Mouse (Mus musculus) liver, embryonic 14.5 days (tissue): ENCODE results near the gene Tnrc6a. TPM values are rescaled to one million over a fixed set of nuclear protein-coding genes. Genes with fewer than 3 reads are reported as not detected.

Source experiments
- ATAC-seq: fragments of 200-750 bp; cut with Nextera tagmentation; 2 replicates; pipeline ENCODE4 v1.8.0; 2017; ENCODE audit warnings: moderate number of reproducible peaks, mild to moderate bottlenecking, moderate library complexity; ENCODE audit not compliant: insufficient read depth
- DNase-seq, 3 experiments: peaks; one replicate each; pipeline ENCODE4 v3.0.0-alpha.2; 2012 to 2013; ENCODE audit warnings: low read depth in 3 of 3, low spot score in 3 of 3
- H3K27ac ChIP-seq: fragments of 300-500 bp; sonication (generic); 2 replicates; pipeline ENCODE4 v1.5.1; 2014; ENCODE audit warnings: moderate library complexity, mild to moderate bottlenecking, control low read depth, inconsistent platforms
- H3K27me3 ChIP-seq: fragments of 300-500 bp; sonication (generic); 2 replicates; pipeline ENCODE4 v1.6.1; 2014; ENCODE audit warnings: mild to moderate bottlenecking, low read length, moderate library complexity; ENCODE audit not compliant: control insufficient read depth, insufficient read depth
- H3K36me3 ChIP-seq: fragments of 300-500 bp; sonication (generic); replicated peaks from 2 replicates; pipeline ENCODE4 v1.6.1; 2014; ENCODE audit warnings: low read depth; ENCODE audit not compliant: control insufficient read depth, insufficient read depth
- H3K4me1 ChIP-seq, 2 experiments: fragments of 200-500 bp in 1 of 2; fragments of 300-500 bp in 1 of 2; sonication (generic) in 1 of 2; replicated peaks; 2 replicates each; pipeline ENCODE4 v1.6.1; 2012 to 2014; ENCODE audit warnings: antibody characterized with exemption in 1 of 2, inconsistent platforms in 1 of 2, low read length in 1 of 2; ENCODE audit not compliant: control insufficient read depth in 2 of 2, insufficient read depth in 2 of 2
- H3K4me2 ChIP-seq: fragments of 300-500 bp; sonication (generic); 2 replicates; pipeline ENCODE4 v1.6.1; 2014; ENCODE audit warnings: low read depth, mild to moderate bottlenecking, control low read depth, moderate library complexity
- H3K4me3 ChIP-seq, 2 experiments: fragments of 200-500 bp in 1 of 2; fragments of 300-500 bp in 1 of 2; sonication (generic) in 1 of 2; 2 replicates each; pipeline ENCODE4 v1.5.1; 2012 to 2014; ENCODE audit warnings: low read depth in 2 of 2, low read length in 2 of 2, mild to moderate bottlenecking in 2 of 2, control low read depth in 1 of 2, inconsistent platforms in 1 of 2, moderate library complexity in 1 of 2; ENCODE audit not compliant: insufficient read depth in 1 of 2
- H3K9ac ChIP-seq: fragments of 300-500 bp; sonication (generic); replicated peaks from 2 replicates; pipeline ENCODE4 v1.6.1; 2014; ENCODE audit warnings: mild to moderate bottlenecking, control low read depth, moderate library complexity
- H3K9me3 ChIP-seq: fragments of 300-500 bp; sonication (generic); 2 replicates; pipeline ENCODE4 v1.6.1; 2016; ENCODE audit warnings: low read length, mixed read lengths; ENCODE audit not compliant: control insufficient read depth
- CTCF ChIP-seq: IDR thresholded peaks from 2 replicates; pipeline ENCODE4 v1.5.1; 2016; ENCODE audit warnings: antibody characterized with exemption, low read depth, control low read depth
- EP300 ChIP-seq: IDR thresholded peaks from 2 replicates; pipeline ENCODE4 v1.6.1; 2016; ENCODE audit warnings: antibody characterized with exemption, low read depth
- WGBS: fragments of 180-500 bp; shearing (Covaris S2); extraction: QIAGEN DNeasy Blood & Tissue Kit; methylation state at CpG from one replicate; pipeline ENCODE4 v1.1.7; 2014; ENCODE audit not compliant: insufficient replicate concordance; 5-methylcytosine and 5-hydroxymethylcytosine counted together
- polyA plus RNA-seq, 2 experiments: library from polyadenylated mRNA; depleted of rRNA in 1 of 2; stranded (reverse) in 1 of 2; unstranded in 1 of 2; fragments of >200 nt; fragmentation: Nextera tagmentation in 1 of 2; extraction: Ambion mirVana in 1 of 2; gene quantifications; 2 replicates each; pipeline versions ENCODE4 v1.2.1 to v1.2.3; 2012 to 2014

The Tnrc6a gene
- polyA plus RNA-seq, 2 experiments = 8.8 to 14.1 TPM

DNA sequence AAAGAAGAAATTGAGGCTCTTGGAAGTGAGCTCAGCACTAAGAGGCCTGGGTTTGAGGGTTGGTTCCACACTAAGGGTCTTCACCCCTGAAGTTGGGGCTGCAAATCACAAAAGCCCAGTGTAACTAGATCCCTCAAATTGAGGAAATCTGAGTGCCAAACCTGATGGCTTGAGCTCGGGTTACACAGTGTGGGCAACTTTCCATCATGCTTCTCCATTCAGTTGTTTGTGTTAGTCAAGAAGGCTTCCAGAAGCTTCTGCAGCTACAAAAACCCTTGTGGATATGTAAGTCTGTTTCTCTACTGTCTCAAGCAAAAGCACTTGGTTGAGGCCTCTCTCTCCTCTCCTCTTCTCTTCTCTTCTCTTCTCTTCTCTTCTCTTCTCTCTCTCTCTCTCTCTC, 17.8 kb upstream of the Tnrc6a start:
- Histone ChIP-seq H3K27me3 (no peaks in the 10 kb centered on the region), H3K9ac (no peak overlapping the region), H3K4me3 (no peak overlapping the region), H3K9me3 (no peaks in the 10 kb centered on the region), H3K36me3 (no peaks in the 10 kb centered on the region), H3K4me1 (peaks cover 0 to 8% of the 10 kb centered on the region in 2 experiments; a peak in 2 of 4 replicates), H3K4me2 (no peak overlapping the region), H3K27ac (no peak overlapping the region)
- WGBS = 37% methylated on average over 1 of the region's 1 CpGs
- no peak for ATAC-seq
- no peak for DNase-seq
- TF ChIP-seq CTCF = no peak
- no peak for TF ChIP-seq EP300

DNA sequence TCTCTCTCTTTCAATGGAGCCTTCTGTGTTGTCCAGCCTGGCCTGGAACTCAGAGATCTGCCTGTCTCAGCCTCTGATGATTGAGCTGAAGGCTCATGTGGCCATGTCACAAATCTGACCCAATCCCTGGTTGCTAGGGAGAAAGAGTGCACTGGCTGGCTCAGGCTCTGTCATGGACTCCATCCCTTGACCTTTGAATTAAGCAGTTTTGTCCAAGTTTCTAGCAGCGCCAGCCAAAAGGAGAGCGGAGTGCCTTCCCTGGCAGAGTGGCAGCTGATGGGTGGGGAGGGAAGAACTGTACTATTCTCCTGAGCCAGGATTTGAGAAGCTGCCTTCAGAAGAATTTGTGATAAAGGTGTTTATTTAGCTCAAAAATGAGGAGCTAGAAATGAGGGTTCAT, 17.4 kb upstream of the Tnrc6a start:
- no peak for ATAC-seq
- H3K9me3 ChIP-seq = no peaks in the 10 kb centered on the region
- 80% methylated on average over 2 of the region's 2 CpGs for WGBS

DNA sequence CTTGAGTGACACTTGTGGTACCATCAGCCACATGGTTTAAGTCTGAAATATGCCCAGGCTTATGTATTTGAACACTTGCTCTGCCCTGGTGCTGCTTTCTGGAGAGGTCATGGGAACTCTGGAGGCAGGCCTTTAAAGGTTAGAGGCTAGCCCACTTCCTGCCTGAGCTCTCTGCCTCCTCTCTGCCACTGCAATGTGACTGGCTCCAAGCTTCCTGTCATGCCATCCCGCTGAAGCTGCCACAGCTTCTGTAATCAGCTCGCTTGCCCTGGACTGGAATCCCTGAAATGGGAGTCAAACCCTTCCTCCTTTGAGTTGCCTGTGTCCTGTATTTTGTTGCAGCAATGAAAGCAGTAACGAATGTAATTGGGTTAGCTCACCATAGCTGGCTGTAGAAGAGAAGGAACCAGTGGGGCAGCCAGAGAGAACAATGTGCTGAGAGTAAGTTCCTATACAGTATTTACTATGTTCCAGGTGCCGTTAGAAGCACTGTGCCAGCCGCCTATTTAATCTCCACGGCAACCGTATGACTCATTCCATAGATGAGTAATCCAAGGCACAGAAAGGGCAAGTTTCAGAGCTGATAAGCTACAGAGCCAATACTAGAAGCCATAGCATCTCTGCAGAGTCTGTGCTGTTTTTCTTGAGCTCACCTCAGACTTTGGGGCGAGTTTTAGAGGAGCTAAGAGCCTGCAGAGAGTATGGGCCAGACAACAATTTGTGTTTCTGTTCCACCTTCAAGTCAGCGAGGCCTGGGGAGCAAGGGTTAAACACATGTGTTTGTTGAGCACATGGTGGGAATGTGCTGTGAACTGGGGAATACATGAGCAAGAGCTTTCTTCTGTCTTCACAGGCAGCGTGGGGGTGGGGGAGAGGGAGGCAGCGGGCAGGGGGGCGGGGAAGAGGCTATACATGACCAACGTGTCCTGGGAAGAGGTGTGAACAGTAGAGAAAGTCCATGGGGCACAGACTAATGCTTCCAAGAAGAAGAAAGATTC, 15.3 kb upstream of the Tnrc6a start:
- H3K36me3 ChIP-seq = no peaks in the 10 kb centered on the region
- no peaks in the 10 kb centered on the region for H3K9me3 ChIP-seq
- peaks cover 0 to 9% of the 10 kb centered on the region in 2 experiments; a peak in 2 of 4 replicates for H3K4me1 ChIP-seq
- 37% methylated on average over 13 of the region's 13 CpGs for WGBS
- H3K4me2 ChIP-seq = no peak overlapping the region
- no peak overlapping the region for H3K4me3 ChIP-seq
- ATAC-seq = peak; percentile 39; the same call in 1 of the 2 replicates
- no peak overlapping the region for H3K27ac ChIP-seq
- DNase-seq = no peak
- TF ChIP-seq CTCF (no peak), EP300 (no peak)
- no peaks in the 10 kb centered on the region for H3K27me3 ChIP-seq
- no peak overlapping the region for H3K9ac ChIP-seq

More for the DNA sequence above, 17.4 kb upstream of the Tnrc6a start:
- no peak for DNase-seq
- Histone ChIP-seq H3K27ac (no peak overlapping the region), H3K4me3 (no peak overlapping the region), H3K4me2 (no peak overlapping the region), H3K27me3 (no peaks in the 10 kb centered on the region), H3K4me1 (peaks cover 0 to 9% of the 10 kb centered on the region in 2 experiments; a peak in 2 of 4 replicates), H3K9ac (no peak overlapping the region), H3K36me3 (no peaks in the 10 kb centered on the region)
- TF ChIP-seq EP300 = no peak

DNA sequence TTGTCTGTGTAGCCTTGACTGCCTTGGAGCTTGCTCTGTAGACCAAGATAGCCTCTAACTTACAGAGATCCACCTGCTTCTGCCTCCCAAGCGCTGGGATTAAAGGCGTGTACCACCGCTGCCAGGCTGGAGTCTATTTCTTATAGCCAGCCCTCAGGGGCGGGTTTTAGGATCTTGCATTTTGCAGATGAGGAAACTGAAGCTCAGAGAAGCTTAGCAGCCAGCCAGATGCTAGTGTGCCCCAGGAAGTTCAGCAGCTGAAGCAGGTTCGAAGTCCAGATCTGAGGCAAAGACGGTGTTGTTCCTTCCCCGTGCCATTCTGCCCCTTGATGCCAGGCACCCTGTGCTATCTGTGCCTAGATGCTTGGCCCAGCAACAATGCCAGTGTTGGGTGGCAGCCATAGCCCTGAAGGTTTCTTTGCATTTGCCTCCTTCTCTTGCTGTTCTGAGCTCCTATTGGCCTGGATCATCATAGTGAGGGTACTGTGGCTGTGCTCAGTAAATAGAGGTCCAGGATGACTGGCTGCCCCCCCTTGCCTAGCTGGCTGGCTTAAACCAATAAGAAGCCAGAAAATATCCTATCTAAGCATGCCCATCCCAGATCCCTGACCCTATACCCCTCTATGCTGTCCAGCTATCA, 14.2 kb upstream of the Tnrc6a start:
- no peak for TF ChIP-seq EP300
- no peak for DNase-seq
- Histone ChIP-seq H3K4me1 (peaks cover 0 to 9% of the 10 kb centered on the region in 2 experiments; a peak in 2 of 4 replicates), H3K36me3 (no peaks in the 10 kb centered on the region), H3K9me3 (no peaks in the 10 kb centered on the region), H3K27ac (no peak overlapping the region), H3K4me2 (no peak overlapping the region), H3K9ac (no peak overlapping the region), H3K27me3 (no peaks in the 10 kb centered on the region), H3K4me3 (no peak overlapping the region)
- 65% methylated on average over 7 of the region's 7 CpGs for WGBS
- no peak for ATAC-seq

DNA sequence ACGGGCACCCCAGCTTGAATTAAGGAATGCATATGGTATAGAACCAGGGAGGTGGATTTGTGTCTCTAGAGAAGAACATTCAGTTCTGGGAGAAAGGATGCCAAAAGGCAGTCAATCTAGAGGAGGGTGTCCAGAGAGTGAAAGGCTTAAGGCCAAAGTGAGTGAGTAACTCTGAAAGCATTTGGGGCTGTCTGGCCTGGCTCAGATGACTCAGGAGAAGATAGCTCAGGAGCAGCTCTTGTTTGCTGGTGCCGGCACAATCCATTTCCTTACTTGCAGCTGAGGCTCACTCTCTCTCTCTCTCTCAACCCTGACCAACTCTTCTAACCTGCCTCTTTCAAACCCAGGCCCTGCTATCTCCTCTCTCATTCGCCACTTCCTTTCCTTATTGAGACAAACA, 13.6 kb upstream of the Tnrc6a start:
- Histone ChIP-seq H3K4me2 (no peak overlapping the region), H3K27ac (no peak overlapping the region), H3K9me3 (no peaks in the 10 kb centered on the region), H3K9ac (no peak overlapping the region), H3K4me3 (no peak overlapping the region), H3K36me3 (no peaks in the 10 kb centered on the region), H3K27me3 (no peaks in the 10 kb centered on the region), H3K4me1 (peaks cover 0 to 9% of the 10 kb centered on the region in 2 experiments; a peak in 2 of 4 replicates)
- 37% methylated on average over 3 of the region's 3 CpGs for WGBS
- DNase-seq (no peak), ATAC-seq (no peak)
- TF ChIP-seq CTCF = no peak
- no peak for TF ChIP-seq EP300
